Mouse (Mus musculus) lung, embryonic 14.5 days (tissue): ENCODE results near the gene Pdk1. TPM values are rescaled to one million over a fixed set of nuclear protein-coding genes. Genes with fewer than 3 reads are reported as not detected.

Source experiments
- ATAC-seq: fragments of 200-750 bp; cut with Nextera tagmentation; 2 replicates; pipeline ENCODE4 v1.8.0; 2017; ENCODE audit warnings: mild to moderate bottlenecking, moderate TSS enrichment, moderate library complexity; ENCODE audit not compliant: insufficient read depth
- DNase-seq: peaks from one replicate; pipeline ENCODE4 v3.0.0-alpha.2; 2015
- H3K27ac ChIP-seq: fragments of 300-500 bp; sonication (generic); 2 replicates; pipeline ENCODE4 v1.5.1; 2014; ENCODE audit warnings: low read depth, mild to moderate bottlenecking, moderate library complexity
- H3K27me3 ChIP-seq: fragments of 300-500 bp; sonication (generic); 2 replicates; pipeline ENCODE4 v1.6.1; 2014; ENCODE audit warnings: low read length, control low read depth; ENCODE audit not compliant: insufficient read depth
- H3K36me3 ChIP-seq: fragments of 300-500 bp; sonication (generic); 2 replicates; pipeline ENCODE4 v1.6.1; 2014; ENCODE audit warnings: control low read depth; ENCODE audit not compliant: insufficient read depth
- H3K4me1 ChIP-seq: fragments of 300-500 bp; sonication (generic); 2 replicates; pipeline ENCODE4 v1.6.1; 2014; ENCODE audit warnings: antibody characterized with exemption, control low read depth; ENCODE audit not compliant: insufficient read depth
- H3K4me2 ChIP-seq: fragments of 300-500 bp; sonication (generic); 2 replicates; pipeline ENCODE4 v1.6.1; 2014; ENCODE audit warnings: mild to moderate bottlenecking
- H3K4me3 ChIP-seq: fragments of 300-500 bp; sonication (generic); 2 replicates; pipeline ENCODE4 v1.5.1; 2014; ENCODE audit warnings: low read depth, low read length
- H3K9ac ChIP-seq: fragments of 300-500 bp; sonication (generic); 2 replicates; pipeline ENCODE4 v1.6.1; 2014
- H3K9me3 ChIP-seq: fragments of 300-500 bp; sonication (generic); 2 replicates; pipeline ENCODE4 v1.6.1; 2016; ENCODE audit warnings: low read depth, low read length, control low read depth
- CTCF ChIP-seq: IDR thresholded peaks from 2 replicates; pipeline ENCODE4 v1.5.1; 2016; ENCODE audit warnings: antibody characterized with exemption, low read depth
- WGBS: fragments of 180-500 bp; shearing (Covaris S2); extraction: QIAGEN DNeasy Blood & Tissue Kit; methylation state at CpG from one replicate; pipeline ENCODE4 v1.1.7; 2014; 5-methylcytosine and 5-hydroxymethylcytosine counted together
- polyA plus RNA-seq: library from polyadenylated mRNA; unstranded; fragments of >200 nt; fragmentation: Nextera tagmentation; extraction: Ambion mirVana; gene quantifications from 2 replicates; pipeline ENCODE4 v1.2.1, GENCODE M21; 2014

Pdk1 gene
- polyA plus RNA-seq, 1 experiment from 2014 or later: 45.1 TPM

DNA sequence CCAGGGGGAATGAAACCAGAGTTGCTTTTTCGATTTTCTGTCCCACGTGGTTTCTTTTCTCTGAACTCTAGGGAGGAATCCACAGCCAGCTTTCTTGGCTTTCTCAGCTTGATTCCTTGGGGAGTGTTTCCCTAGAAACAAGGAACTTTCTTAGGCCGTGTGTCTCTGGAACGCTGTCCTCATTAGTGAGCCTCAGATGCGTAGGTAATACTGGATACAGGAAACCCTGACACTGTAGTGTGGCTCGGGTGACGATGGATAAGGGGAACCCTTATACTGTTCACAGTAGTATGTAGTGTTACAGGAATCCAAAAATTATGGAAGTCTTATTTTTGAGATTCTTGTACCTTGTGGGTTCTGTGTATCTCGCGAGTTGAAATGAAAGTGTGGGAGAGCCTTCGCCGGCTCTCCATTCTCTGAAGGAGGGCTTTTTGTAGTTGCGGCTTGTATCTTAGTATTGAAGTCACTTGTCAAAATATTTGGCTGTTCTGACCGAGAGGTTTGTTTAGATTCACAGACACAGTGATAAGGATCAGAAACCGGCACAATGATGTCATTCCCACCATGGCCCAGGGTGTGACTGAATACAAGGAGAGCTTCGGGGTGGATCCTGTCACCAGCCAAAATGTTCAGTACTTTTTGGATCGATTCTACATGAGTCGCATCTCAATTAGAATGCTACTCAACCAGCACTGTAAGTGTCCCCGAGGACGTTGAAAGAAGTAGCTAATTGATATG, 10.1 kb downstream of the Pdk1 start:
- Histone ChIP-seq H3K27ac (no peak overlapping the region), H3K36me3 (peaks cover 38% of the 10 kb centered on the region), H3K4me3 (no peak overlapping the region), H3K4me2 (no peak overlapping the region), H3K9me3 (no peaks in the 10 kb centered on the region), H3K9ac (no peak overlapping the region), H3K4me1 (no peaks in the 10 kb centered on the region), H3K27me3 (no peaks in the 10 kb centered on the region)
- DNase-seq (no peak), ATAC-seq (no peak)
- TF ChIP-seq CTCF: no peak
- WGBS: 50% methylated on average over 19 of the region's 19 CpGs

DNA sequence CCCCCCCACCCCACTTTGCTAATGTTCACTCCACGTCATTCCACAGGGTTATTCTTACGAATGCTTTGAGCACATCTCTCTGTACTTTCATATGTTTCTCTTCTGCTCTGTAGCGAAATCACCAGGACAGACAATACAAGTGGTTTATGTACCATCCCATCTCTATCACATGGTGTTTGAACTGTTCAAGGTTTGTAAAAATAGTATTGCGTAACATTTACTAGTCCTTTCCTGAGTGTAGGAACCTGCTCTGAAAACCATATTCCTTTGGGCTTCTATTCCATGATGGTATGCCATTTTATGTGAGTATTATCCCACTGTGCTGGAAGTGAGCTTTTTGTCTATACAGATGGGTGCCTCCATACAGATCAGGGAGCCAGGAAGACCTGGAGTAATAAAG, 14.2 kb downstream of the Pdk1 start:
- ATAC-seq (no peak), DNase-seq (no peak)
- WGBS: 90% methylated on average over 4 of the region's 4 CpGs
- Histone ChIP-seq H3K4me1 (no peaks in the 10 kb centered on the region), H3K9me3 (no peaks in the 10 kb centered on the region), H3K4me3 (no peak overlapping the region), H3K27ac (no peak overlapping the region), H3K36me3 (peaks cover 40% of the 10 kb centered on the region; the same call in 1 of the 2 replicates), H3K4me2 (no peak overlapping the region), H3K27me3 (no peaks in the 10 kb centered on the region), H3K9ac (no peak overlapping the region)
- TF ChIP-seq CTCF: no peak

DNA sequence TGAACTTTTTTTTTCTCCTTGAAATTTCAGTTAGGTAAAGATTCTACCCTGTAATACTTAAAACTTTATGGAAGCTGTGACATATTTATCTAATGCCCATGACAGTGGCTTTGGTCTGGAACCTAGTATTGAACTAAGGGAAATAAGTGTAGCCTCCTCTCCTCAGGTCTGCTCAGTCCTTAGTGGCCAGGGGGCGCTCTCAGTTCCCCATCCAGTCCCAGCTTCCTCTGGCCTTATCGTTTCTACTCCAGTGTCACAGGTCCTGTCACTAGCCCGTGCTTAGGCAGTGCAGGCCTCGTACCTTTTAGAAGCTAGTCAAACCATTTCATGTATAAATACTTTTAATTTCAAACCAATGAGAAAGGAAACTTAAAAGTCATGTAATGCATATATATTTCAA, 15.4 kb downstream of the Pdk1 start:
- H3K27me3 ChIP-seq: no peaks in the 10 kb centered on the region
- 72% methylated on average over 4 of the region's 4 CpGs for WGBS
- no peak for TF ChIP-seq CTCF
- peaks cover 49% of the 10 kb centered on the region for H3K36me3 ChIP-seq
- no peak overlapping the region for H3K4me3 ChIP-seq
- no peak overlapping the region for H3K9ac ChIP-seq
- DNase-seq (no peak), ATAC-seq (no peak)
- no peak overlapping the region for H3K27ac ChIP-seq
- H3K4me2 ChIP-seq: no peak overlapping the region
- no peaks in the 10 kb centered on the region for H3K9me3 ChIP-seq
- no peaks in the 10 kb centered on the region for H3K4me1 ChIP-seq

DNA sequence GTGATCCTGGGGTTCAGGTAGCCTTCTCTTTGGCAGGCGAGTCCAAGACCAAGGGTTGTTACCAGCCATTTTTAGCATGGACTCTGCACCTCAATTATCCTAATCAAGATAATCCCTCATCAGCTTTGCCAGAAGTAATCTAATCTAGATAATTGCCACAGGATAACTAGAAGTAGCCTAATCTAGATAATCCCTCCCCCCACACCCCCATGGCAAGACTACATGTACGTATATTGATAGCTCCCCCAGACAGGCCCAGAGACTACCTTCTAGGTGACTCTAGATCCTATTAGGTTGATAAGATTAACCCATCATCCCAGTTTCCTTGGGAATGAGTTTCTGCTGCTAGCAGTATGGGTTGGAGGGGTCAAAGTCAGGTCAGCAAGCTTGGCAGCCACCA, 18.5 kb downstream of the Pdk1 start:
- no peak for TF ChIP-seq CTCF

DNA sequence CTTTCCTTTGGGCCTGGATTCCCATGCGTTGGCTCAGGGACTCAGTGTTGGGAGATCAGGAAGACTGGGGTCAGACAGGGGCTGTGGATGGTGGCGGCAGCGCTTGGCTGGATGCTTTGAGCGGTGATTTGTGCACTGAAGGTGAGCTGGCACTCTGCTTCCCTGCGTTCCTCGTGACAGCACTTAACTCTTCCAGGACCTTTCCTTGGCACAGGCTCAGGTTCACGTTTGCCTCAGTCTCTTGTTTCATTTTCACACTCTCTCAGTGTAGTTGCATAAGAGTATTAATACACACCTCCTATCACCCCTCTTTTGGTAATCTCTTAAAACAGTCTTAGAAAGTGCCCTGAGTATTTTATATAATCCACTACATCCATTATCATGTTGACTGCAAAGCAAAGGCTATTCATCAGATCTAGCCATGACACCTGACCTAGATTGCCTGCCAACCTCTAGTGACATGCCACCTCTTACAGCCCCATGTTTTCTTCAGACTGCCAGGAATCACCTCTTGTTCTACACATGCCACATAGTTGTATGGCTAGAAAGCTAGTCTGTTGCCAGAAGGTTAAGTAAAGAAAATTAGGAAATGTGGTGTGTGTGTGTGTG, 19.8 kb downstream of the Pdk1 start:
- Histone ChIP-seq H3K4me3 (no peak overlapping the region), H3K9ac (no peak overlapping the region), H3K9me3 (no peaks in the 10 kb centered on the region), H3K27ac (no peak overlapping the region), H3K4me2 (no peak overlapping the region), H3K4me1 (no peaks in the 10 kb centered on the region), H3K36me3 (peaks cover 42% of the 10 kb centered on the region), H3K27me3 (no peaks in the 10 kb centered on the region)
- TF ChIP-seq CTCF: no peak
- DNase-seq (no peak), ATAC-seq (no peak)
- WGBS: 82% methylated on average over 7 of the region's 7 CpGs

More for the DNA sequence above, 18.5 kb downstream of the Pdk1 start:
- WGBS: 94% methylated on average over 2 of the region's 2 CpGs
- Histone ChIP-seq H3K9ac (no peak overlapping the region), H3K9me3 (no peaks in the 10 kb centered on the region), H3K27me3 (no peaks in the 10 kb centered on the region), H3K27ac (no peak overlapping the region), H3K4me1 (no peaks in the 10 kb centered on the region), H3K4me3 (no peak overlapping the region), H3K36me3 (peaks cover 38% of the 10 kb centered on the region), H3K4me2 (no peak overlapping the region)
- ATAC-seq (no peak), DNase-seq (no peak)

DNA sequence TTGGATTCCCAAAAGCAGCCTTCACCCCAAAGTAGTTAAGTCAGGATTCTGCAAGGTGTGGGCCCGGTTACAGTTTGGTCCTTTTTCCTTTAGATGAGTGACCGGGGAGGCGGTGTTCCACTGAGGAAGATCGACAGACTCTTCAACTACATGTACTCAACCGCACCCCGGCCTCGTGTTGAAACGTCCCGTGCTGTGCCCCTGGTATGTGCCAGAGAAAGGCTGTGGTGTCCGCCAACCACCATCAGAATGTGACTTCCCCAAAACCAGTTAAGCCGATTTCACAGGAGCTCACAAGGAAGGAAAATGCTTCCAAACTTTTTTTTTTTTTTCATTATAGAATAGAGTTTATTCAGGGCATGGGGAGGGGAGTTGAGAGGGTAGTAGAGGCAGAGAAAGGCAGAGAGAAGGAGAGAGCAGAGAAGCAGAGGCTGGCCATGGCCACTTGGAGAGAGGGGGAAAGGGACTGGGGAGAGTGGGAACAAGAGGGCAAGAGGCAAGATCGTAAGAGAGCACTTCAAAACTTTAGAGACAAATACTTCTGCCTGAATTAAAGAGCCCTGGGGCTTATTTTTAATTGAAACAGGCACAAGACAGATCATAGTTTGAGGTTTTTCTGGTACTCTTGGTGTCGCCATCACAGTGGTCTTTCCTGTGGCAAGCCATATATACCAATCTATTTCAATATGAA, 22.7 kb downstream of the Pdk1 start:
- no peak overlapping the region for H3K9ac ChIP-seq
- no peak overlapping the region for H3K27ac ChIP-seq
- H3K27me3 ChIP-seq: no peaks in the 10 kb centered on the region
- no peak for TF ChIP-seq CTCF
- DNase-seq (no peak), ATAC-seq (no peak)
- WGBS: 93% methylated on average over 13 of the region's 13 CpGs
- H3K4me2 ChIP-seq: no peak overlapping the region
- no peaks in the 10 kb centered on the region for H3K9me3 ChIP-seq
- no peak overlapping the region for H3K4me3 ChIP-seq
- H3K36me3 ChIP-seq: peaks cover 38% of the 10 kb centered on the region
- no peaks in the 10 kb centered on the region for H3K4me1 ChIP-seq

DNA sequence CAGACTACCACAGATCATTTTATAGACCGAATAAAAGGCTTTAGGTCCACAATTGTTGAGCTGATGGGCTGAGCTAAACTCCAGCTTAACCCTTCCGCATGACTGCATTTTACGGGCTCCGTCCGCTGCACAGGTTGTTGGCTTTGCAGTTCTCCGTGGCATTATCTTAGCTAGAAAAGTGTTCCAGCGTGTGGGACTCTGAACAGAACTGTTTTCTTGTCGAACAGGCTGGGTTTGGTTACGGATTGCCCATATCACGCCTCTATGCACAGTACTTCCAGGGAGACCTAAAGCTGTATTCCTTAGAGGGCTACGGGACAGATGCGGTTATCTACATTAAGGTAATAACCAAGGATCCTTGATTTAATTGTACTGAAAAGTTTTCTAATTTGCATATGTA, 24.4 kb downstream of the Pdk1 start:
- H3K27ac ChIP-seq: no peak overlapping the region
- H3K4me2 ChIP-seq: no peak overlapping the region
- no peak for ATAC-seq

More for the DNA sequence above, 24.4 kb downstream of the Pdk1 start:
- H3K4me1 ChIP-seq: no peaks in the 10 kb centered on the region
- no peak overlapping the region for H3K9ac ChIP-seq
- H3K36me3 ChIP-seq: peaks cover 35% of the 10 kb centered on the region
- no peaks in the 10 kb centered on the region for H3K27me3 ChIP-seq
- no peak overlapping the region for H3K4me3 ChIP-seq
- no peak for DNase-seq
- H3K9me3 ChIP-seq: no peaks in the 10 kb centered on the region
- WGBS: 90% methylated on average over 12 of the region's 12 CpGs
- no peak for TF ChIP-seq CTCF
